Mouse (Mus musculus) hindbrain, embryonic 10.5 days (tissue): ENCODE results near the gene Slc5a6. TPM values are rescaled to one million over a fixed set of nuclear protein-coding genes. Genes with fewer than 3 reads are reported as not detected.
A peak's percentile ranks its signal among the peaks of the same experiment; 100 is the strongest.
"Not testable (repeated sequence)": the region's sequence is repeated elsewhere in the genome, so short reads cannot be mapped to it uniquely, and the experiment has no call there.

ENCODE experiments used
- DNase-seq: peaks from one replicate; pipeline ENCODE4 v3.0.0-alpha.2; 2017; ENCODE audit warnings: low spot score
- H3K27ac ChIP-seq: fragments of 300-500 bp; sonication (generic); 2 replicates; pipeline ENCODE4 v1.5.1; 2016; ENCODE audit warnings: mild to moderate bottlenecking, moderate library complexity
- H3K27me3 ChIP-seq: fragments of 300-500 bp; sonication (generic); 2 replicates; pipeline ENCODE4 v1.6.1; 2016; ENCODE audit warnings: mild to moderate bottlenecking; ENCODE audit not compliant: poor library complexity, insufficient read depth, severe bottlenecking
- H3K36me3 ChIP-seq: fragments of 300-500 bp; sonication (generic); 2 replicates; pipeline ENCODE4 v1.6.1; 2016; ENCODE audit warnings: mild to moderate bottlenecking, moderate library complexity
- H3K4me1 ChIP-seq: fragments of 300-500 bp; sonication (generic); replicated peaks from 2 replicates; pipeline ENCODE4 v1.6.1; 2016; ENCODE audit warnings: mild to moderate bottlenecking
- H3K4me3 ChIP-seq: fragments of 300-500 bp; sonication (generic); 2 replicates; pipeline ENCODE4 v1.5.1; 2016; ENCODE audit warnings: mild to moderate bottlenecking, moderate library complexity
- H3K9me3 ChIP-seq: fragments of 300-500 bp; sonication (generic); 2 replicates; pipeline ENCODE4 v1.6.1; 2016; ENCODE audit warnings: mild to moderate bottlenecking, moderate library complexity
- WGBS: fragments of 180-500 bp; shearing (Covaris S2); methylation state at CpG from one replicate; pipeline ENCODE4 v1.1.7; 2016; 5-methylcytosine and 5-hydroxymethylcytosine counted together
- polyA plus RNA-seq: library from polyadenylated mRNA; unstranded; fragments of >200 nt; fragmentation: Nextera tagmentation; extraction: Ambion mirVana; gene quantifications from 2 replicates; pipeline ENCODE4 v1.2.1, GENCODE M21; 2016

Slc5a6 gene
- polyA plus RNA-seq, 1 experiment from 2014 or later: 10.1 TPM

GRCm38 (mm10) chr5:31050427-31050826 is 1.7 kb upstream of the Slc5a6 start:
- Histone ChIP-seq H3K27me3 (no peaks in the 10 kb centered on the region), H3K27ac (no peak overlapping the region), H3K36me3 (0 out of 2 replicates have a peak, but pooled peaks cover 7% of the 10 kb centered on the region), H3K4me3 (no peak overlapping the region), H3K9me3 (no peaks in the 10 kb centered on the region), H3K4me1 (peaks cover 24% of the 10 kb centered on the region)
- DNase-seq: no peak

- H3K9me3 ChIP-seq: no peaks in the 10 kb centered on the region
- peaks cover 7% of the 10 kb centered on the region for H3K4me1 ChIP-seq
These were observed 619 bp downstream of the Slc5a6 start, which contains the start of gene Atraid for GRCm38 (mm10) chr5:31047848-31048762. Gene Atraid, plus strand, starts transcription at chr5:31048312.

DNA sequence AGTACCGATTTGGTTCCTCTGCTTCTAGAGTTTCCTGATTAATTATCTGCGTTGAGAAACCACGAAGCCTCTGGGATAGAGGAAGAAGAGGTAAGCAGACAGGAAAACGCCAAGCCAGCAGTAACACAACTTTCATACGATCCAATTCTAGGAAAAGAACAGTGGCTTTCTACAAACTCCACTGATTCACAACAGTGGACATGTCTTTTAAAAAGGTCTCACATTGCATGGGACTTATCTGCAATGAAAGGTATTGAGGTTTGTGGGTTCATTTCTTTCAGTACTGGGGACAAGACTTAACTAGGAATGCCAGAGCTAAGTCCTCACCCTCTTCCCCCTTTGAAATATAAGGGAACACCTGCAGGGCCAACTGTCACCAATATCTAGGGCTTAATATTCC is 1.6 kb downstream of the Slc5a6 start:
- peaks cover 23% of the 10 kb centered on the region for H3K36me3 ChIP-seq
- H3K4me3 ChIP-seq: peak overlapping the region; percentile 65
- no peak overlapping the region for H3K27ac ChIP-seq
- H3K9me3 ChIP-seq: no peaks in the 10 kb centered on the region
- H3K4me1 ChIP-seq: peaks cover 7% of the 10 kb centered on the region
- no peaks in the 10 kb centered on the region for H3K27me3 ChIP-seq
- no peak for DNase-seq
- WGBS: 82% methylated on average over 5 of the region's 5 CpGs

More at GRCm38 (mm10) chr5:31047848-31048762, 619 bp downstream of the Slc5a6 start, which contains the start of gene Atraid:
- WGBS: under 1% methylated on average over 73 of the region's 73 CpGs
- no peaks in the 10 kb centered on the region for H3K27me3 ChIP-seq
- DNase-seq: peak; percentile 98
- peaks cover 18% of the 10 kb centered on the region for H3K36me3 ChIP-seq
- H3K4me3 ChIP-seq: peak within 1 kb of the TSS; percentile 65
- peak within 1 kb of the TSS; percentile 91 for H3K27ac ChIP-seq

GRCm38 (mm10) chr5:31046416-31046815 is 2.3 kb downstream of the Slc5a6 start:
- no peak for DNase-seq
- Histone ChIP-seq H3K27ac (no peak overlapping the region), H3K27me3 (no peaks in the 10 kb centered on the region), H3K9me3 (no peaks in the 10 kb centered on the region), H3K4me3 (no peak overlapping the region), H3K36me3 (peaks cover 29% of the 10 kb centered on the region), H3K4me1 (peaks cover 7% of the 10 kb centered on the region)
- WGBS: 92% methylated on average over 6 of the region's 6 CpGs

GRCm38 (mm10) chr5:31038171-31038845 is 10.4 kb downstream of the Slc5a6 start:
- DNase-seq: no peak
- H3K9me3 ChIP-seq: no peaks in the 10 kb centered on the region
- no peaks in the 10 kb centered on the region for H3K4me1 ChIP-seq
- H3K27ac ChIP-seq: no peak overlapping the region
- no peaks in the 10 kb centered on the region for H3K27me3 ChIP-seq
- H3K4me3 ChIP-seq: no peak overlapping the region
- H3K36me3 ChIP-seq: peaks cover 67% of the 10 kb centered on the region
- WGBS: 94% methylated on average over 7 of the region's 7 CpGs

- H3K27me3 ChIP-seq, H3K4me1 ChIP-seq, H3K27ac ChIP-seq, DNase-seq, H3K9me3 ChIP-seq, H3K4me3 ChIP-seq: not testable (repeated sequence)
- peaks cover 50% of the 10 kb centered on the region for H3K36me3 ChIP-seq
- WGBS: 84% methylated on average over 11 of the region's 11 CpGs
These were observed 12.2 kb downstream of the Slc5a6 start for GRCm38 (mm10) chr5:31036556-31036955.

DNA sequence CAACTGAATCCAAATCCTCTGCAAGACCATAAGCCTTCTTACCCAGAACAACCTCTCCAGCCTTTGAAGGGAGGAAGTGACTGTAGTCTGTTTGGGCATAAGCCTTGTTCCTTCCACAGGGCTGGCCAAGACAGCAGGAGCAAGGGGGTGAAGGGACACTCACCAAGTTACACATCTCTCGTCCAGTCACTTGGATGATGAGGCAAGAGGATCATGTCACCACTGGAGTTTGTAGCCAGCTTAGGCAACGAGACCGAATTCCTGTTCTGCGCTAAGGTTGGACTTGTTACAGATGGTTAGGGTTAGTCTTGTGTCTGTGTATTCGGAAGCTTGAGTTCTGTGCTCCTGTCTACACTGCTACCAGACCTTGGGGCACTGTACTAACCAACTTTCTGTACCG is 14.1 kb downstream of the Slc5a6 start:
- no peaks in the 10 kb centered on the region for H3K4me1 ChIP-seq
- WGBS: 89% methylated on average over 6 of the region's 6 CpGs
- DNase-seq: no peak
- no peaks in the 10 kb centered on the region for H3K27me3 ChIP-seq
- peaks cover 32% of the 10 kb centered on the region for H3K36me3 ChIP-seq
- H3K4me3 ChIP-seq: no peak overlapping the region
- H3K27ac ChIP-seq: no peak overlapping the region
- H3K9me3 ChIP-seq: no peaks in the 10 kb centered on the region

DNA sequence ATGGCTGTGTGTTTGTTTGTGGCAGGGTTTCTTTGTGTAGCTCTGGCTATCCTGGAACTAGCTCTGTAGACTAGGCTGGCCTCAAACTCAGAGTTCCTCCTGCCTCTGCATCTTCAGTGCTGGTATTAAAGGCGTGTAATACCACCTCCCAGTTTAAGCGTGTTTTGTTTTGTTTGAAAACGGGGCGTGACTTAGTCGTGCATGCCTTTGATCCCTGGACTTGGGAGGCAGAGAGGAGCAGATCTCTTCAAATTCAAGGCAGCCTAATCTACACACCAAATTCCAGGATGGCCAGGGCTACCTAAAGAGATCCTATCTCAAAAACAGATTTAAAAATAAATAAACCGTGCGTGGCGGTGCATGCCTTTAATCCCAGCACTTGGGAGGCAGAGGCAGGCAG is 17.2 kb downstream of the Slc5a6 start:
- H3K9me3 ChIP-seq: no peaks in the 10 kb centered on the region
- H3K27me3 ChIP-seq: no peaks in the 10 kb centered on the region
- no peaks in the 10 kb centered on the region for H3K4me1 ChIP-seq
- peaks cover 3% of the 10 kb centered on the region for H3K36me3 ChIP-seq
- no peak overlapping the region for H3K27ac ChIP-seq
- no peak for DNase-seq
- no peak overlapping the region for H3K4me3 ChIP-seq
- 88% methylated on average over 8 of the region's 8 CpGs for WGBS

GRCm38 (mm10) chr5:31030926-31031325 is 17.8 kb downstream of the Slc5a6 start:
- Histone ChIP-seq H3K4me3 (no peak overlapping the region), H3K27me3 (no peaks in the 10 kb centered on the region), H3K36me3 (no peaks in the 10 kb centered on the region), H3K9me3 (no peaks in the 10 kb centered on the region), H3K27ac (no peak overlapping the region), H3K4me1 (no peaks in the 10 kb centered on the region)
- no peak for DNase-seq
- WGBS: 93% methylated on average over 4 of the region's 4 CpGs

- H3K27me3 ChIP-seq: no peaks in the 10 kb centered on the region
- no peaks in the 10 kb centered on the region for H3K9me3 ChIP-seq
- no peak overlapping the region for H3K27ac ChIP-seq
- peaks cover 8% of the 10 kb centered on the region; the same call in 1 of the 2 replicates for H3K4me1 ChIP-seq
- no peaks in the 10 kb centered on the region for H3K36me3 ChIP-seq
- no peak overlapping the region for H3K4me3 ChIP-seq
- no peak for DNase-seq
These were observed 24.1 kb downstream of the Slc5a6 start for GRCm38 (mm10) chr5:31024641-31025040.

- 7% methylated on average over 4 of the region's 4 CpGs for WGBS
- no peak overlapping the region for H3K27ac ChIP-seq
These were observed 25.5 kb downstream of the Slc5a6 start for GRCm38 (mm10) chr5:31023254-31023653.

DNA sequence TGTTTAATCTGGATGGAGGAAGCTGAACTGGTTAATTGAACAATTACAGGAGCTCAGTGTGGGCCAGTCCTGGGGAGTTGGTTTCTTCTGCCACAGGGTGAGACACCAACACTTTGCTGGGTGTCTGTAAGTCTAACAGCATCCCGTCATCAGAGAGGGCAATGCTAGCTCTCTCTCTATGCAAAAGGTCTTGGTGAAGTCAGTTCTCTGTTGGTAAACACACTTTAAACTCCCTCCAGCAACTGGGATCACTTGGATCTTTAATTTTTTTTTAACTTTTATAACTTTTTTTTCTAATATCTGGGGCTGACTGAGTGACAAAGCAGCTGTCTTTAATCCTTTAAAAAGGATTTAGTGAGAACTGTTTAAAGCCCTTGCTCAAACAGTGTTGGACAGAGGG is 26.0 kb downstream of the Slc5a6 start:
- 58% methylated on average over 1 of the region's 1 CpGs for WGBS
- Histone ChIP-seq H3K4me3 (no peak overlapping the region), H3K27ac (no peak overlapping the region), H3K4me1 (peaks cover 8% of the 10 kb centered on the region; the same call in 1 of the 2 replicates), H3K27me3 (no peaks in the 10 kb centered on the region), H3K9me3 (no peaks in the 10 kb centered on the region), H3K36me3 (no peaks in the 10 kb centered on the region)
- no peak for DNase-seq

More at GRCm38 (mm10) chr5:31023254-31023653, 25.5 kb downstream of the Slc5a6 start:
- H3K9me3 ChIP-seq: no peaks in the 10 kb centered on the region
- DNase-seq: no peak
- H3K4me3 ChIP-seq: no peak overlapping the region
- H3K27me3 ChIP-seq: no peaks in the 10 kb centered on the region
- no peaks in the 10 kb centered on the region for H3K36me3 ChIP-seq
- peaks cover 8% of the 10 kb centered on the region; the same call in 1 of the 2 replicates for H3K4me1 ChIP-seq

DNA sequence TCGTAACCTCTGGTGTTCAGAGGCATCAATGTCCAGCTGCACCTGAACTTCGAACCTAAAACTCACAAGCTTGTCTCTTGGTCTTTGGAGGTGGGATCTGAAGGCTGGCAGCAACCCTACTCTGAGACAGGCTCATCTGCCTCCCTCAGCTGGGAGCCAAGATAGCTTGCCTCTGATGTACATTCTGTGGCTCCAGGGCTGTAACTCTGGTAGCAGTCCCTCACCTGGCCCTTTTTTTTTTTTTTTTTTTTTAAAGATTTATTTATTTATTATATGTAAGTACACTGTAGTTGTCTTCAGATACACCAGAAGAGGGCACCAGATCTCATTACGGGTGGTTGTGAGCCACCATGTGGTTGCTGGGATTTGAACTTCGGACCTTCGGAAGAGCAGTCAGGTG is 26.9 kb downstream of the Slc5a6 start:
- not testable (repeated sequence) for H3K4me1 ChIP-seq, H3K9me3 ChIP-seq, H3K27ac ChIP-seq, H3K4me3 ChIP-seq, H3K36me3 ChIP-seq, H3K27me3 ChIP-seq, DNase-seq
- WGBS: 86% methylated on average over 5 of the region's 5 CpGs
